Mouse (Mus musculus) myocyte (in vitro differentiated cells): ENCODE measurements at regions not wholly inside any gene's neighbourhood (a gene's known extent, or its start where the extent isn't known, plus 50 kb on each side); places are given as distances from the start of the nearest gene placed in this dataset.

ENCODE experiments used
- MAX ChIP-seq: IDR thresholded peaks from one replicate; pipeline ENCODE4 v1.6.1; 2011; ENCODE audit warnings: low read depth, mild to moderate bottlenecking, control low read depth
- POLR2A ChIP-seq: IDR thresholded peaks from one replicate; pipeline ENCODE4 v1.6.1; 2011; ENCODE audit warnings: low read depth, mild to moderate bottlenecking, control low read depth, moderate library complexity; ENCODE audit not compliant: insufficient read length
- REST ChIP-seq: IDR thresholded peaks from one replicate; pipeline ENCODE4 v1.6.1; 2011; ENCODE audit warnings: mild to moderate bottlenecking, control low read depth, moderate library complexity; ENCODE audit not compliant: insufficient read depth, insufficient read length
- TCF12 ChIP-seq: IDR thresholded peaks from one replicate; pipeline ENCODE4 v1.6.1; 2011; ENCODE audit warnings: mild to moderate bottlenecking, control low read depth; ENCODE audit not compliant: poor library complexity, insufficient read depth, severe bottlenecking
- TCF3 ChIP-seq: IDR thresholded peaks from one replicate; pipeline ENCODE4 v1.6.1; 2011; ENCODE audit warnings: low read depth, control low read depth; ENCODE audit not compliant: insufficient read length

- TF ChIP-seq REST (no peak), POLR2A (no peak), TCF3 (no peak), MAX (no peak), TCF12 (no peak)
Measured at GRCm38 (mm10) chr6:110208822-110209221, 436.6 kb upstream of the Grm7 start.
